Mouse (Mus musculus) heart, adult 8-10 months (tissue): ENCODE measurements around the gene Cd28. TPM values are rescaled to one million over a fixed set of nuclear protein-coding genes. Genes with fewer than 3 reads are reported as not detected.
"Not testable (repeated sequence)": the region's sequence is repeated elsewhere in the genome, so short reads cannot be mapped to it uniquely, and the experiment has no call there.

Experiments
- DNase-seq: peaks from one replicate; pipeline ENCODE4 v3.0.0; 2022; ENCODE audit warnings: low spot score
- total RNA-seq, 4 experiments: library from RNA; stranded (reverse); gene quantifications; 2 replicates each; pipeline ENCODE4 v1.2.4; 2022

Cd28 gene
- total RNA-seq, 4 experiments from 2014 or later: 11.8 to 15.7 (median 12.5) TPM

GRCm38 (mm10) chr1:60799795-60800345 is 83.3 kb downstream of the Cd28 start:
- DNase-seq: no peak

- DNase-seq: no peak
Observed at GRCm38 (mm10) chr1:60801210-60801671, 84.6 kb downstream of the Cd28 start.

GRCm38 (mm10) chr1:60803128-60803824 is 86.7 kb downstream of the Cd28 start:
- DNase-seq: no peak

GRCm38 (mm10) chr1:60803825-60804696 is 87.5 kb downstream of the Cd28 start:
- no peak for DNase-seq

- DNase-seq: no peak
Observed at GRCm38 (mm10) chr1:60805178-60805577, 88.6 kb downstream of the Cd28 start.

GRCm38 (mm10) chr1:60807748-60808147 is 91.1 kb downstream of the Cd28 start:
- DNase-seq: no peak

- DNase-seq: no peak
Observed at GRCm38 (mm10) chr1:60808466-60808865, 91.9 kb downstream of the Cd28 start.

GRCm38 (mm10) chr1:60809166-60809565 is 92.6 kb downstream of the Cd28 start:
- peak; percentile 39 for DNase-seq

- DNase-seq: peak; percentile 39
Observed at GRCm38 (mm10) chr1:60810821-60811220, 94.2 kb downstream of the Cd28 start.

- no peak for DNase-seq
Observed at GRCm38 (mm10) chr1:60811998-60812397, 95.4 kb downstream of the Cd28 start.

- no peak for DNase-seq
Observed at GRCm38 (mm10) chr1:60813411-60813810, 96.8 kb downstream of the Cd28 start.

- DNase-seq: peak; percentile 57
Observed at GRCm38 (mm10) chr1:60815912-60816311, 99.3 kb downstream of the Cd28 start.

- not testable (repeated sequence) for DNase-seq
Observed at GRCm38 (mm10) chr1:60818491-60818890, 101.9 kb downstream of the Cd28 start.

GRCm38 (mm10) chr1:60819993-60820392 is 103.4 kb downstream of the Cd28 start:
- no peak for DNase-seq

GRCm38 (mm10) chr1:60820981-60821380 is 104.4 kb downstream of the Cd28 start:
- DNase-seq: no peak

GRCm38 (mm10) chr1:60821590-60821989 is 105.0 kb downstream of the Cd28 start:
- DNase-seq: no peak

Other genes with a start within 250 kb of the Cd28 start
- 100 to 1,000 TPM; 113 to 150 (median 128) TPM for gene Raph1, start 149.7 kb upstream of the Cd28 start, total RNA-seq
- gene Ctla4, start 170.2 kb downstream of the Cd28 start, total RNA-seq: 1 to 10 TPM in 3 of 4 experiments, under 1 TPM in 1; 0.95 to 2.5 (median 1.5) TPM